Mouse (Mus musculus) liver, embryonic 14.5 days (tissue): ENCODE data around the gene Ciao2a. TPM values are rescaled to one million over a fixed set of nuclear protein-coding genes. Genes with fewer than 3 reads are reported as not detected.
A peak's percentile ranks its signal among the peaks of the same experiment; 100 is the strongest.

ENCODE experiments used
- ATAC-seq: fragments of 200-750 bp; cut with Nextera tagmentation; 2 replicates; pipeline ENCODE4 v1.8.0; 2017; ENCODE audit warnings: moderate number of reproducible peaks, mild to moderate bottlenecking, moderate library complexity; ENCODE audit not compliant: insufficient read depth
- DNase-seq, 3 experiments: peaks; one replicate each; pipeline ENCODE4 v3.0.0-alpha.2; 2012 to 2013; ENCODE audit warnings: low read depth in 3 of 3, low spot score in 3 of 3
- H3K27ac ChIP-seq: fragments of 300-500 bp; sonication (generic); 2 replicates; pipeline ENCODE4 v1.5.1; 2014; ENCODE audit warnings: moderate library complexity, mild to moderate bottlenecking, control low read depth, inconsistent platforms
- H3K27me3 ChIP-seq: fragments of 300-500 bp; sonication (generic); 2 replicates; pipeline ENCODE4 v1.6.1; 2014; ENCODE audit warnings: mild to moderate bottlenecking, low read length, moderate library complexity; ENCODE audit not compliant: control insufficient read depth, insufficient read depth
- H3K36me3 ChIP-seq: fragments of 300-500 bp; sonication (generic); replicated peaks from 2 replicates; pipeline ENCODE4 v1.6.1; 2014; ENCODE audit warnings: low read depth; ENCODE audit not compliant: control insufficient read depth, insufficient read depth
- H3K4me1 ChIP-seq, 2 experiments: fragments of 200-500 bp in 1 of 2; fragments of 300-500 bp in 1 of 2; sonication (generic) in 1 of 2; replicated peaks; 2 replicates each; pipeline ENCODE4 v1.6.1; 2012 to 2014; ENCODE audit warnings: antibody characterized with exemption in 1 of 2, inconsistent platforms in 1 of 2, low read length in 1 of 2; ENCODE audit not compliant: control insufficient read depth in 2 of 2, insufficient read depth in 2 of 2
- H3K4me2 ChIP-seq: fragments of 300-500 bp; sonication (generic); 2 replicates; pipeline ENCODE4 v1.6.1; 2014; ENCODE audit warnings: low read depth, mild to moderate bottlenecking, control low read depth, moderate library complexity
- H3K4me3 ChIP-seq, 2 experiments: fragments of 200-500 bp in 1 of 2; fragments of 300-500 bp in 1 of 2; sonication (generic) in 1 of 2; 2 replicates each; pipeline ENCODE4 v1.5.1; 2012 to 2014; ENCODE audit warnings: low read depth in 2 of 2, low read length in 2 of 2, mild to moderate bottlenecking in 2 of 2, control low read depth in 1 of 2, inconsistent platforms in 1 of 2, moderate library complexity in 1 of 2; ENCODE audit not compliant: insufficient read depth in 1 of 2
- H3K9ac ChIP-seq: fragments of 300-500 bp; sonication (generic); replicated peaks from 2 replicates; pipeline ENCODE4 v1.6.1; 2014; ENCODE audit warnings: mild to moderate bottlenecking, control low read depth, moderate library complexity
- H3K9me3 ChIP-seq: fragments of 300-500 bp; sonication (generic); 2 replicates; pipeline ENCODE4 v1.6.1; 2016; ENCODE audit warnings: low read length, mixed read lengths; ENCODE audit not compliant: control insufficient read depth
- CTCF ChIP-seq: IDR thresholded peaks from 2 replicates; pipeline ENCODE4 v1.5.1; 2016; ENCODE audit warnings: antibody characterized with exemption, low read depth, control low read depth
- EP300 ChIP-seq: IDR thresholded peaks from 2 replicates; pipeline ENCODE4 v1.6.1; 2016; ENCODE audit warnings: antibody characterized with exemption, low read depth
- WGBS: fragments of 180-500 bp; shearing (Covaris S2); extraction: QIAGEN DNeasy Blood & Tissue Kit; methylation state at CpG from one replicate; pipeline ENCODE4 v1.1.7; 2014; ENCODE audit not compliant: insufficient replicate concordance; 5-methylcytosine and 5-hydroxymethylcytosine counted together
- polyA plus RNA-seq, 2 experiments: library from polyadenylated mRNA; depleted of rRNA in 1 of 2; stranded (reverse) in 1 of 2; unstranded in 1 of 2; fragments of >200 nt; fragmentation: Nextera tagmentation in 1 of 2; extraction: Ambion mirVana in 1 of 2; gene quantifications; 2 replicates each; pipeline versions ENCODE4 v1.2.1 to v1.2.3; 2012 to 2014

Ciao2a gene
- polyA plus RNA-seq, 2 experiments, result 50.1 to 132 TPM

DNA sequence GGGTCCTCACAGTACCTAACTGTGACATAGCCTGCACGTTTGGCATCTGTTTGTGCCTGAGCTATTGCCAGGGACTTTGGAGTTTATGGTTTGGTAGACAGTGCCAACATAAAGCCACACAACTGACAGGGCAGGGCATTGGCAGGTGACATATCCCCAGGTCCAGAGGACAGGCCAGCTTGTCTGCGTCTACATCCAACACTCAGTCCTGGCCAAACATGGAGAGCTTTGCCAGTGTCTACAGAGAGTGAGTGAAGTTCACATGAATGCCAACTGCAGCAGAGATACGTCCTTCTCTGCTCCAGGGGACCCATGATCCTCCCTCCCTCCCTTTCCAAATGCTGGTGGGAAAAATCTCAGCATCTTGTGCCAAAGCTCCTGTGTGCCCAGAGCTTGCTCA, 42.2 kb upstream of the Ciao2a start:
- no peak for ATAC-seq
- no peak overlapping the region for H3K4me2 ChIP-seq
- no peaks in the 10 kb centered on the region for H3K9me3 ChIP-seq
- peaks cover 2% of the 10 kb centered on the region; the same call in 1 of the 2 replicates for H3K27me3 ChIP-seq
- H3K27ac ChIP-seq, result no peak overlapping the region
- no peak overlapping the region for H3K9ac ChIP-seq
- TF ChIP-seq CTCF, result no peak
- no peak for TF ChIP-seq EP300
- H3K4me1 ChIP-seq, result no peaks in the 10 kb centered on the region
- 75% methylated on average over 3 of the region's 3 CpGs for WGBS
- no peak overlapping the region for H3K4me3 ChIP-seq
- no peak for DNase-seq
- peaks cover 22% of the 10 kb centered on the region for H3K36me3 ChIP-seq

DNA sequence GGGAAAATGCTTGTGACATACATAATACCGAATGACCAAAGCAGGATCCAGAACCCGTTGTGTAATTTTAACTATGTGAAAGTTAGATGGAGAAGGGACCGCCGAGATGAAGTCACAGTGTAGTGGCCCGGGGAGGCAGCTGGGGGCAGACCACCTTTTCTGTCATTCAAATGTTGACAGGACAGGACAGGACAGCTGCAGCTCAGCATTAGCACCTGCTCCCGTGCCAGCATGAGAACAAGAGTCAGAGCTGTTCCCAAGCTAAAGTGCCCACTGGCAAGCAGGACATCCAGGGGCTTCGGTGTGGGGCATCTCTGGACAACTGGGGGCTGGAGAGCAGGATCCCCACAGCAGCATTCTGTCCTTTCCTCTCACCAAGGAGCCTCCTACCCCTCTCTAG, 39.3 kb upstream of the Ciao2a start:
- DNase-seq (no peak), ATAC-seq (no peak)
- Histone ChIP-seq H3K27ac (no peak overlapping the region), H3K4me1 (no peaks in the 10 kb centered on the region), H3K9me3 (no peaks in the 10 kb centered on the region), H3K4me3 (no peak overlapping the region), H3K27me3 (no peaks in the 10 kb centered on the region; the same call in 1 of the 2 replicates), H3K9ac (no peak overlapping the region), H3K36me3 (peaks cover 25% of the 10 kb centered on the region), H3K4me2 (no peak overlapping the region)
- no peak for TF ChIP-seq CTCF
- TF ChIP-seq EP300, result no peak
- WGBS, result 90% methylated on average over 7 of the region's 7 CpGs

DNA sequence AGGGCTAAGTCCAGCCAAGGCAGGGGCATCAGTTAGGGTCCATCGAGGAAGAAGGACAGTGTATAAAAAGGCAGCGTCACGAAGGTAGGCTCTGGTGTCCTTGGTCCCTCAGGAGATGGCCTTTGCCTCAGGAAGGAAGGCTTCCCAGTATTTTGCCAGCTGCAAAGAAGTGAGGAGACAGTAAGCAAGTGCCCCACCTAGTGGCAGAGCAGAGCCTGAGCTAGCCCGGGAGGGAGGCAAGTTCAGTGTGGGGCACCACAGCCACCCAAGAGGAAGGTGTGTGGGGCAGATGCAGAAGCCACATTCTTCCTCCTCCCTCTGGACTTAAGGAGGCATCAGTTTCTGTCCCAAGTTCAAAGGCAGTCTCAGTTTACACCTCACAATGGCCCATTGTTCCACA, 38.0 kb upstream of the Ciao2a start:
- 51% methylated on average over 4 of the region's 4 CpGs for WGBS
- Histone ChIP-seq H3K27me3 (no peaks in the 10 kb centered on the region), H3K27ac (no peak overlapping the region), H3K9me3 (no peaks in the 10 kb centered on the region), H3K4me2 (no peak overlapping the region), H3K4me1 (peaks cover 0 to 4% of the 10 kb centered on the region in 2 experiments; a peak in 2 of 4 replicates), H3K4me3 (no peak overlapping the region), H3K36me3 (peaks cover 36% of the 10 kb centered on the region), H3K9ac (no peak overlapping the region)
- no peak for TF ChIP-seq EP300
- TF ChIP-seq CTCF, result peak; percentile 98
- peak in 2 of 3 experiments; percentile 36 to 46 for DNase-seq
- ATAC-seq, result peak; percentile 66; the same call in 1 of the 2 replicates

DNA sequence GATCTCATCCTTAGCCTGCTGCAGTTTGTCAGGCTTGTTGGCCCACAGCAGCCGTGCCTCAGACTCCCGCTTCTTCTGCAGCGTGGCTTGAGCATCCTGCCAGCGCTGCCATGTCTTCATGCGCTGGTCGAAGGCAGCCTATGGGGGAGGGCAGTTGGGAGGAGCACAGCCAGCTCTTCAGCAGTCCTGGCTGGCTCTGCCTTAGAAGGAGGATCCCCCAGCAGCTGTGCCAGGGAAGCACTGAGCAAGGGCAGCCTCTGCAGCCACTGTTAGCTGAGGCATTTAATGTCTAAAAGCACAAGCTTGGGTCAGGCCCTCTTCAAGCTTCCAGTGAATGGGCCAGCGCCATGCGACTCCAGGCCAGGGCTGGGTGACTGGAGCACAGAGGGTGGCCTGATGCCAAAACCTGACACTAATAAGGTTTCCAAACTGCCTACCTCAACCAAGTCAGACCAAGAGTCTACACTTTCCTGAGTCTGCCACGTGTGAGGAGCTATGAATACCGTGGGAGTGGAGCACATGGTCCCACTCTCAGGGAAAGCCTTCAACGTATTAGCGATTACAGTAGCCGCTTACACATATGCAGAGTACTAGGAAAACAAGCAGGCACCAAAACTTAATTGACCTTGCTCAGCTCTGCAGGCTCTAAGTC, 35.7 kb upstream of the Ciao2a start:
- Histone ChIP-seq H3K4me2 (no peak overlapping the region), H3K4me3 (no peak overlapping the region), H3K36me3 (peaks cover 58% of the 10 kb centered on the region), H3K27ac (no peak overlapping the region), H3K27me3 (no peaks in the 10 kb centered on the region), H3K9ac (no peak overlapping the region), H3K9me3 (no peaks in the 10 kb centered on the region), H3K4me1 (peaks cover 0 to 4% of the 10 kb centered on the region in 2 experiments; a peak in 2 of 4 replicates)
- ATAC-seq, result no peak
- no peak for TF ChIP-seq CTCF
- no peak for TF ChIP-seq EP300
- no peak for DNase-seq
- WGBS, result 93% methylated on average over 13 of the region's 13 CpGs

DNA sequence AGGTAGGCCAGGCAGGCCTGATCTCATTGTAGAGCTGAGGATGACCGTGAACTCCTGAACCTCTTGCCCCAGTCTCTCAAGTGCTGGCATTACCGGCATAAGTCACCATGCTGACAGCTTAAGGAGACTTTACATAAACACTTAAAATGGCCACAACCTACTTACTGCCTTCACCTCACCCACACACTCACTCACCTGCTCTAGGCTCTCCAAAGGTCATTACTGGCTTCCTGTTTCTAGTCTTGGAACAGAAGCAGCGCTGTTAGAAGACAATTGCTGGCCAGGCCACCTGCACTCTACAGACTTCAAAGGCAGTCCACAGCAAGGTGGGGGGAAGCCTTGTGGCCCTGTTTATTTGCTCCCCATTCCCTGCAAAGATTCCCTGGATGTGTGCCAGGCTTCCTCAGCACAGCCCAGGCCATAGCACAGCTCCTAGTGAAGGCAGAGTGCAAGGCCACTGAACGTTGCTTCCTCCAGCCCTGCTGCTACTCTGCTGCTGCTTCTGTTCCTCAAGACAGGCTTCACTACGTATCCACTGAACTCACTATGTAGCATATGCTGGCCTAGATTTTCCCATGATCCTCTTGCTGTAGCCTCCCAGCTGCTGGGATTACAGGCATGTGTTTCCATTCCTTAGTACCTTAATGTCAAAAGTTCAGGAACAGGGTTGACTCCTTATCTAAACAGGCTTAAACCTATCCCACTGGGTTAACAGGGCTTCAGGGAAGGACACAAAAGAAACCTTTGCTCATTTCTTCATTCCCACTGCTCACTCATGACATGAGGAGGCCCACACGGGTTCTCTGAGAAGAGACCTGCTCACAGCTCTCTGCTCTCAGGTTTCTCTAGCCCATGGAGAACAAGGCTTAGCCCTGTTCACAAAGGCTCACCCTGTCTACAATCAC, 34.8 kb upstream of the Ciao2a start:
- Histone ChIP-seq H3K27me3 (no peaks in the 10 kb centered on the region), H3K4me2 (no peak overlapping the region), H3K4me1 (peaks cover 0 to 4% of the 10 kb centered on the region in 2 experiments; a peak in 2 of 4 replicates), H3K9me3 (no peaks in the 10 kb centered on the region), H3K4me3 (no peak overlapping the region), H3K36me3 (peaks cover 67% of the 10 kb centered on the region), H3K27ac (no peak overlapping the region), H3K9ac (no peak overlapping the region)
- TF ChIP-seq CTCF, result no peak
- no peak for TF ChIP-seq EP300
- no peak for DNase-seq
- WGBS, result 78% methylated on average over 6 of the region's 6 CpGs
- ATAC-seq, result no peak
